Mouse (Mus musculus) neural tube, embryonic 12.5 days (tissue): ENCODE results near the gene Dmd. TPM values are rescaled to one million over a fixed set of nuclear protein-coding genes. Genes with fewer than 3 reads are reported as not detected.

Experiments
- ATAC-seq: fragments of 200-750 bp; cut with Nextera tagmentation; 2 replicates; pipeline ENCODE4 v1.8.0; 2017; ENCODE audit warnings: low read depth, mild to moderate bottlenecking, moderate TSS enrichment, moderate library complexity; ENCODE audit not compliant: low FRiP score
- H3K27ac ChIP-seq: fragments of 300-500 bp; sonication (generic); 2 replicates; pipeline ENCODE4 v1.5.1; 2016
- H3K27me3 ChIP-seq: fragments of 300-500 bp; sonication (generic); replicated peaks from 2 replicates; pipeline ENCODE4 v1.6.1; 2016; ENCODE audit warnings: mild to moderate bottlenecking
- H3K36me3 ChIP-seq: fragments of 300-500 bp; sonication (generic); 2 replicates; pipeline ENCODE4 v1.6.1; 2016; ENCODE audit warnings: mild to moderate bottlenecking
- H3K4me1 ChIP-seq: fragments of 300-500 bp; sonication (generic); 2 replicates; pipeline ENCODE4 v1.6.1; 2016
- H3K4me2 ChIP-seq: fragments of 300-500 bp; sonication (generic); replicated peaks from 2 replicates; pipeline ENCODE4 v1.6.1; 2016; ENCODE audit warnings: mild to moderate bottlenecking
- H3K4me3 ChIP-seq: fragments of 300-500 bp; sonication (generic); 2 replicates; pipeline ENCODE4 v1.5.1; 2016
- H3K9ac ChIP-seq: fragments of 300-500 bp; sonication (generic); 2 replicates; pipeline ENCODE4 v1.6.1; 2016; ENCODE audit warnings: mild to moderate bottlenecking
- H3K9me3 ChIP-seq: fragments of 300-500 bp; sonication (generic); 2 replicates; pipeline ENCODE4 v1.6.1; 2016; ENCODE audit warnings: mild to moderate bottlenecking
- WGBS: fragments of 180-500 bp; shearing (Covaris S2); methylation state at CpG from one replicate; pipeline ENCODE4 v1.1.7; 2016; 5-methylcytosine and 5-hydroxymethylcytosine counted together
- polyA plus RNA-seq: library from polyadenylated mRNA; unstranded; fragments of >200 nt; fragmentation: Nextera tagmentation; extraction: Ambion mirVana; gene quantifications from 2 replicates; pipeline ENCODE4 v1.2.1, GENCODE M21; 2016

The Dmd gene
- polyA plus RNA-seq, 1 experiment from 2014 or later: 21.3 TPM

- Histone ChIP-seq H3K27ac (no peak overlapping the region), H3K4me2 (no peak overlapping the region)
These were observed 2278.2 kb downstream of the Dmd start for GRCm38 (mm10) chrX:85226883-85227282.

GRCm38 (mm10) chrX:85249379-85249778 lies 2300.7 kb downstream of the Dmd start, which contains the start of gene Fthl17a:
Gene Fthl17a (plus strand): TSS chrX:85249679.
- no peak within 1 kb of the TSS for H3K4me3 ChIP-seq
- no peaks in the 10 kb centered on the region for H3K27me3 ChIP-seq
- H3K4me2 ChIP-seq: no peak within 1 kb of the TSS
- WGBS: 85% methylated on average over 2 of the region's 2 CpGs
- H3K9ac ChIP-seq: no peak within 1 kb of the TSS
- H3K27ac ChIP-seq: no peak within 1 kb of the TSS
- no peak for ATAC-seq
- no peaks in the 10 kb centered on the region for H3K9me3 ChIP-seq
- no peaks in the 10 kb centered on the region for H3K4me1 ChIP-seq
- H3K36me3 ChIP-seq: no peaks in the 10 kb centered on the region

More at GRCm38 (mm10) chrX:85226883-85227282, 2278.2 kb downstream of the Dmd start:
- no peaks in the 10 kb centered on the region for H3K27me3 ChIP-seq
- no peaks in the 10 kb centered on the region for H3K4me1 ChIP-seq
- no peaks in the 10 kb centered on the region for H3K9me3 ChIP-seq
- no peaks in the 10 kb centered on the region for H3K36me3 ChIP-seq
- no peak overlapping the region for H3K4me3 ChIP-seq
- H3K9ac ChIP-seq: no peak overlapping the region
- ATAC-seq: no peak
